Mouse (Mus musculus) layer of hippocampus, adult 8-10 months (tissue): ENCODE data around the gene Hist1h4d. TPM values are rescaled to one million over a fixed set of nuclear protein-coding genes. Genes with fewer than 3 reads are reported as not detected.
"Not testable (repeated sequence)": the region's sequence is repeated elsewhere in the genome, so short reads cannot be mapped to it uniquely, and the experiment has no call there.

Experiments
- DNase-seq, 2 experiments: peaks; one replicate each; pipeline ENCODE4 v3.0.0; 2022; ENCODE audit warnings: low spot score in 2 of 2
- total RNA-seq, 4 experiments: library from RNA; stranded (reverse); gene quantifications; 2 replicates each; pipeline ENCODE4 v1.2.4; 2022

Hist1h4d gene
- total RNA-seq, 4 experiments from 2014 or later, result 106 to 128 (median 119) TPM

- DNase-seq, result not testable (repeated sequence)
Observed at GRCm38 (mm10) chr13:23573034-23573897, 8.1 kb upstream of the Hist1h4d start.

GRCm38 (mm10) chr13:23573898-23574524 lies 7.4 kb upstream of the Hist1h4d start, which contains the start of the genes Hist1h2bf and Hist1h2ad:
TSS of gene Hist1h2bf (minus strand) at chr13:23574196.
TSS of gene Hist1h2ad (plus strand) at chr13:23574381.
- peak; percentile 93 to 97 for DNase-seq

DNA sequence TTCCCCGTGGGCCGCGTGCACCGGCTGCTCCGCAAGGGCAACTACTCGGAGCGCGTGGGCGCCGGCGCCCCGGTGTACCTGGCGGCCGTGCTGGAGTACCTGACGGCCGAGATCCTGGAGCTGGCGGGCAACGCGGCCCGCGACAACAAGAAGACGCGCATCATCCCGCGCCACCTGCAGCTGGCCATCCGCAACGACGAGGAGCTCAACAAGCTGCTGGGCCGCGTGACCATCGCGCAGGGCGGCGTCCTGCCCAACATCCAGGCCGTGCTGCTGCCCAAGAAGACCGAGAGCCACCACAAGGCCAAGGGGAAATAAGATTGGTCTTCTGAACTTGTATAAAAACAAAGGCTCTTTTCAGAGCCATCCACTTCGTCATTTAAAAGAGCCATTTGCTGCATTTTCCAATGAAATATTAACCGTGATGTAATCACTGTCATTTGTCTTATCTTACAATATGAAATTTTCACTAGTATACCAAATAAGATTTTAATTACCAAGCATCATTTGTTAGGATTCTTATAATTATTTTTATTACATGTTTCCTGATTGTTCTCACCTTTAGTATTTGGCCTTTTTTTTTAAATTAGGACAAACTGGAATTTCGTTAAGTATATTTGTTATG lies 6.7 kb upstream of the Hist1h4d start:
- DNase-seq, result not testable (repeated sequence)

DNA sequence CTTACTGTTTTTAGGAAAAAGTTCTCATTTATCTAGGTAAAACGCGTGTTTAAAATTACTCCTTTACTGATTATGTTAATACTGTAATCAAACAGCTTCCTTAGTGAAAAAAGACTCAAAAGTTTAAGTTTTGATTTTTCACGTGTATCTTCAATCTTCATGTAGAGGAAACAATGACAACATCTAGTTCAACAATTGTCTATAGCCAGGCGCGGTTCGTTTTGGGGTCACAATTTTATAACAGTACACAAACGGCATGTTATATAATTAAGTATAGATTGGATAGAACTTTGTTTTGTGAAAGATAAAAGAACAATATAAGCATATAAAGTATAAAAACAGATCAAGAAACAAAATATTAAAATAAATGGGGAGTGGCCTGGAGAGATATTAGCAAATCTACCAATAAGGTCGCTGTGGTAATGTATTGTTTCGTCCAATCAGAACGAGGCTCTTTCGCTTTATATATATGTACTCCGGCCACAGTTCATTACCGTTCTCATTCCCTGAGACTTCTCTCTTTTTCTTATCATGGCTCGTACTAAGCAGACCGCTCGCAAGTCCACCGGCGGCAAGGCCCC lies 6.0 kb upstream of the Hist1h4d start, which contains the start of gene Hist1h3d:
Gene Hist1h3d (plus strand): TSS at position 493 of the 581 bp plus-strand sequence.
- DNase-seq, result peak; percentile 70 to 71

GRCm38 (mm10) chr13:23575864-23576313 lies 5.5 kb upstream of the Hist1h4d start:
- DNase-seq, result not testable (repeated sequence)

- no peak for DNase-seq
Observed at GRCm38 (mm10) chr13:23576351-23576881, 5.0 kb upstream of the Hist1h4d start.

GRCm38 (mm10) chr13:23576906-23577639 lies 4.3 kb upstream of the Hist1h4d start:
- DNase-seq, result no peak

GRCm38 (mm10) chr13:23577835-23578234 lies 3.6 kb upstream of the Hist1h4d start:
- no peak for DNase-seq

DNA sequence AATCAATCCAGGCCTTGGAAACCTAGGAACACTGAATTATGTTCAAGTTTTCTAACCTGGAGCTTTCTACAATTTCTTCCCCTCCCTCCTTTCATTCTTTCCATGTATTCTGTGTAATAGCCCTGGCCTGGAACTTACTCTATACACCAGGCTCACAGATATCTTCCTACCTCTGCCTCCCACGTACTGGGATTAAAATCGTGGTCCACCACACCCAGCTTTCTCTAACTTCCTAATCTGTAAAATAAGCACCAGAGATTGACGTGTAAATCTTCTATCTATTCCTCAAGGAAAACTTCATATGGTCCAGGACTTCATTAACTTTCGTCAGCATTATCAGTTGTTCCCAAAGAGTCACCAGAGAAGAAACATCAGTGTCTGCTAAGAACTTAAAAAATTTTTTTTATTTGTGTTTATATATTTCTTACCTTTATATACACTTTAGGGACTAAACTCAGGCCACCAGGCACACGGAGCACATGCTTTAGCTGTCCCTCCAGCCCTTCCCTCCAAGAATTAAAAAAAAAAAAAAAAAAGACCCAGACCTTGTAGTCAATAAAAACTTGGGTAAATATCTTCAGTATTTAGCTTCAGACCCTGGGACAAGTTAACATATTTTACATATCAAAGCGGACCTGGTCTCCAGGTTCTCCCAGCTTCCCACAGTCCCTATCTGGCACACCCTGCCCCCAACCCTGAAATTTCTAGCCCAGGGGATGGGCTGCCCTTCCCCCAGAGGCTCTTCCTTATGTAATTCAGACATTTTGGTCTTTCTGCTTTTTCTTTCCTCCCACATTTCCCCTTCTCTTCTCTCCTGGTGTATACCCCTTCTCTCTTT lies 1.0 kb downstream of the Hist1h4d start:
- no peak for DNase-seq

DNA sequence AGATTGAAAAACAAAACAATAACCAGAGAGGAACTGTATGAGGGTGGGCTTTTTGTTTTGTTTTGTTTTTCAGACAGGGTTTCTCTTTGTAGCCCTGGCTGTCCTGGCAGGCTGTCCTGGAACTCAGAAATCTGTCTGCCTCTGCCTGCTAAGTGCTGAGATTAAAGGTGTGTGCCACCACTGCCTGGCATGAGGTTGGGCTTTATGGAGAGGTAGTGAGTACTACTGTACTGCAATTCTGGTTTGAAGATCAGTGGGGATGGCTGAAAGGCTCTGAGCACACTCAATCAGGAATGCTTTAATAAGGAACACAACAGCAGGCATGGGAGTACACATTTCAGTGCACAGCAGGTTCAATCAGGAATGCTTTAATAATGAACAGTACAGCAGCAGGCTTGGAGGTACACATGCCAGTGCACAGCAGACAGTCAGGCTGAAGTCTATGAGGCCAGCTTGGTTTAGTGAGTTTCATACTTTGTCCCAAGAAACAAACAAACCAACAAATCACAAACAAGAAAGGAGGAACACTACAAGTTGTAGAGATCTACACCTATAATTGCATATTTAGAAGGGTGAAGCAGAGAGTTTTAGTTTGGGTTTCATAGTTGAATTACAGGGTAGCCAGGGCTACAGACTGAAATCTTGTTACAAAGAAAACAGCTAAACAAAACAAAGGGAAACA lies 2.1 kb downstream of the Hist1h4d start:
- DNase-seq, result no peak

- no peak for DNase-seq
Observed at GRCm38 (mm10) chr13:23584331-23584730, 2.9 kb downstream of the Hist1h4d start.

DNA sequence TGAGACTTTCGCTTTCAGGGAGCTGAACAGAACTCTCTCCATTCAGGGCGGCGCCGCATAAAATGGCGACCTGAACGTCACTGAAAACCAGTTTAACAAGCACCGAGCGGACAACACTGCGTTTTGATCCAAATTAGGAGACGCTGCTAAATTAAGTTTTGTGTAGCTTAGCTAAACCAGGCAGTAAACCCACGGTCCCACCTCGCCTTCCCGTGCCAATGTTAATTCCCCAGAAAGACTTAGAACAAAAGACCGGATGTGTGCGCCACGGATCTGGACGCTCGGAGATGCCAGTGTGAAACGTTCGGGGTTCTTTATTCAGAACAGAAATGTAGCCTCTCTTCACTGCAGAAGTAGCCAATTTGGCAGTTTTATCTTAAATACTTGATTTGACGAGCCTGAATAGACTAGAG lies 3.6 kb downstream of the Hist1h4d start:
- peak; percentile 63 to 66 for DNase-seq

- DNase-seq, result peak; percentile 68 to 80
Observed at GRCm38 (mm10) chr13:23585442-23586098, 4.2 kb downstream of the Hist1h4d start.

GRCm38 (mm10) chr13:23586099-23586939 lies 4.9 kb downstream of the Hist1h4d start:
- DNase-seq, result no peak

DNA sequence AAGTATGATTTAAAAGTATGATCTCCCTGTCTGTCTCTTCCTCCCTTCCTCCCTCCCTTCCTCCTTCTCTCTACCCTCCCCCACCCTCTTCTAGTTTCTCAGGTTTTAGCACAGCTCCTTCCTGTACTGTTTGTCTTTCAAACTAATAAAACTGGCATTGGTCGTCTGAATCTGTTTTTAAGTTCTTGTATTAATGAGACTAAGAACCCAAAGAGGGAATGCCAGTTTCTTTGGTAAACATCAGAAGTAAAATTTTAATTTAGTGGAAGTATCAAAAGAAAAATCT lies 5.5 kb downstream of the Hist1h4d start:
- no peak for DNase-seq

DNA sequence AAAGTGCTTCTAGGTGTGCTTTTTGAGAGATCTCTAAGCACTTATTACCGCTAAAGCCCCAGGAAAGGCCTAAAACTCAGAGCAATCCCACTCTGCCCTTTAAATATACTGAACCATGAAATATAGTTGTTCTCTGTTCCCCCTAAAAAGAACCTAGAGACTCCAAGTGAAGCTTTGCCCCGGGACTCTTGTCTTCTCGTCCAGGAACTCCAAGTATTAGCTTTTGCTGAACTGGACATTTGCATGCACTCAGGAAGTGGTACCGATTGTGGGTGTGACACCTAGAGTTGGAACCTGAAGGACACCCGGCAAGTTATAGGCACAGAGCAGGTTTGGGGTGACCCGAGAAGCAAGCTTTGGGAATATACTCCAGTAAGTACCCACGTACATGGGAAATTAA lies 9.8 kb downstream of the Hist1h4d start:
- no peak for DNase-seq

DNA sequence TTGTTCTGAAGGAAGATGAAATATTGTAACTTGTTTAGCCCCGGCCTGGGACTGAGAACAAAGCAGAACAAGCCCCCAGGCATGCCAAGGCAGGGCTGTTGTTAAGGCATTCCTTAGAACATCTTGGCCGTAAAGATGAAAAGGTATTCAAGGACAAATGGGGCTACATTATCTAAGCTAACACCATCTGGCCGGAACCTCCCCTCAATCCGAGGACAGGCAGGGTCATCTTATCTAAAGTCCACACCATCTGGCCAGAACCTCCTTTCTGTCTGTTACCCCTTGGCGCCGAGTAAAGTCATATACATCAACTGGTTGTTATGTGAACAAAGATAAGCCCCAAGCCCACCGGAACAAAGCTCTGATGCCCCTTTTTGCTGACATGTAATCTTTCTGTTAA lies 10.5 kb downstream of the Hist1h4d start:
- DNase-seq, result not testable (repeated sequence)

DNA sequence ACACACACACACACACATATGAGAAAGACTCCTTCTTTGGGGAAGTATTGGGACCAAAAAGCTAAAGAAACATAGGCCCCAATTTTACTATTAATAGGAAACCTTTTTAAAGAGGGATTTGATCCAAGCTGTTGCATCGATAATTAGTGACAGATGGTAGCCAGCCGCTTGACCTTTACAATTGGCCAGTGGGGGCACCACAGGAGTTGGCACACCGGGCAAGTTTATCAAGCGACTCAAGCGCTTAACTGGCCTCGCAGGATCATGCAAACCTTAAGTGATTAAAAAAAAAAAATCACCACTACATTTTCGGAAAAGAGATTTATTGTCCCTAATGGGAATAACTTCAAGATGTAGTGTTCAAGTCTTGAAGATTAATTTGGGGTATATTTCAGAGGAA lies 11.2 kb downstream of the Hist1h4d start:
- no peak for DNase-seq
